Mouse (Mus musculus) CH12.LX (cell line): ENCODE data around the gene Aff3. TPM values are rescaled to one million over a fixed set of nuclear protein-coding genes. Genes with fewer than 3 reads are reported as not detected.

Experiments used
- DNase-seq: peaks from one replicate; pipeline ENCODE4 v3.0.0-alpha.2; 2013; ENCODE audit errors: extremely low read depth
- H3K27ac ChIP-seq: 2 replicates; pipeline ENCODE4 v1.5.1; 2012; ENCODE audit warnings: low read depth, mild to moderate bottlenecking, control low read depth, moderate library complexity; ENCODE audit not compliant: insufficient read depth
- H3K27me3 ChIP-seq: replicated peaks from 2 replicates; pipeline ENCODE3; 2012; ENCODE audit warnings: inconsistent platforms
- H3K36me3 ChIP-seq, 2 experiments: replicated peaks in 1 of 2; 2 replicates each; pipeline versions ENCODE3 to v1.6.1; 2012; ENCODE audit warnings: inconsistent platforms in 1 of 2, low read length in 1 of 2, mild to moderate bottlenecking in 1 of 2, mixed read lengths in 1 of 2, moderate library complexity in 1 of 2; ENCODE audit not compliant: control insufficient read depth in 1 of 2, insufficient read depth in 1 of 2
- H3K4me1 ChIP-seq, 2 experiments: 2 replicates each; pipeline ENCODE4 v1.6.1; 2012; ENCODE audit warnings: inconsistent platforms in 1 of 2, moderate library complexity in 1 of 2; ENCODE audit not compliant: insufficient read depth in 2 of 2, control insufficient read depth in 1 of 2
- H3K4me2 ChIP-seq: 2 replicates; pipeline ENCODE4 v1.6.1; 2012; ENCODE audit warnings: low read depth, mild to moderate bottlenecking, control low read depth; ENCODE audit not compliant: poor library complexity, insufficient read depth, severe bottlenecking
- H3K4me3 ChIP-seq, 3 experiments: fragments of 150-350 bp in 1 of 3; sonication (generic) in 1 of 3; replicated peaks in 1 of 3; 2 replicates each; pipeline versions ENCODE3 to v1.5.1; 2011 to 2012; ENCODE audit warnings: low read depth in 2 of 3, low read length in 2 of 3, mild to moderate bottlenecking in 2 of 3, moderate library complexity in 2 of 3, control low read depth in 1 of 3, improper control_type of control experiment in 1 of 3, inconsistent platforms in 1 of 3, mixed read lengths in 1 of 3; ENCODE audit not compliant: poor library complexity in 1 of 3
- H3K79me2 ChIP-seq: replicated peaks from 2 replicates; pipeline ENCODE4 v1.6.1; 2012; ENCODE audit warnings: mild to moderate bottlenecking, moderate library complexity; ENCODE audit not compliant: control insufficient read depth, poor library complexity, insufficient read depth, severe bottlenecking; ENCODE audit errors: extremely low read depth
- H3K9ac ChIP-seq: 2 replicates; pipeline ENCODE4 v1.6.1; 2012; ENCODE audit warnings: low read depth, mild to moderate bottlenecking, control low read depth, moderate library complexity; ENCODE audit not compliant: insufficient read depth
- H3K9me3 ChIP-seq: replicated peaks from 2 replicates; pipeline ENCODE3; 2012; ENCODE audit warnings: low read length, inconsistent platforms, mixed read lengths
- CHD2 ChIP-seq: IDR thresholded peaks from 2 replicates; pipeline ENCODE4 v1.6.1; 2011; ENCODE audit warnings: low read length, improper control_type of control experiment
- E2F4 ChIP-seq: IDR thresholded peaks from 2 replicates; pipeline ENCODE4 v1.6.1; 2011; ENCODE audit warnings: low read depth, low read length, improper control_type of control experiment; ENCODE audit not compliant: insufficient replicate concordance
- ETS1 ChIP-seq: conservative IDR thresholded peaks from 2 replicates; pipeline ENCODE4 v1.6.1; 2012; ENCODE audit warnings: low read depth, mild to moderate bottlenecking, inconsistent platforms, low read length, improper control_type of control experiment, moderate library complexity
- GABPA ChIP-seq: IDR thresholded peaks from 2 replicates; pipeline ENCODE4 v1.6.1; 2012; ENCODE audit warnings: low read depth, low read length, improper control_type of control experiment, inconsistent platforms; ENCODE audit not compliant: insufficient replicate concordance
- IRF4 ChIP-seq: IDR thresholded peaks from 2 replicates; pipeline ENCODE4 v1.6.1; 2014; ENCODE audit warnings: low read depth, mild to moderate bottlenecking, inconsistent platforms, low read length, improper control_type of control experiment
- JUN ChIP-seq: IDR thresholded peaks from 2 replicates; pipeline ENCODE4 v1.6.1; 2011; ENCODE audit warnings: low read depth, mild to moderate bottlenecking, low read length, improper control_type of control experiment, moderate library complexity; ENCODE audit not compliant: insufficient read depth
- JUND ChIP-seq: conservative IDR thresholded peaks from 2 replicates; pipeline ENCODE4 v1.6.1; 2011; ENCODE audit warnings: low read depth, low read length, improper control_type of control experiment
- KAT2A ChIP-seq: IDR thresholded peaks from 2 replicates; pipeline ENCODE4 v1.6.1; 2012; ENCODE audit warnings: low read length, improper control_type of control experiment, inconsistent platforms; ENCODE audit not compliant: insufficient replicate concordance
- MAZ ChIP-seq: IDR thresholded peaks from 2 replicates; pipeline ENCODE4 v1.6.1; 2012; ENCODE audit warnings: low read depth, mild to moderate bottlenecking, inconsistent platforms, low read length, improper control_type of control experiment, moderate library complexity
- MEF2A ChIP-seq: IDR thresholded peaks from 2 replicates; pipeline ENCODE4 v1.6.1; 2014; ENCODE audit warnings: low read depth, mild to moderate bottlenecking, inconsistent platforms, low read length, improper control_type of control experiment, borderline replicate concordance
- NELFE ChIP-seq: IDR thresholded peaks from 2 replicates; pipeline ENCODE4 v1.6.1; 2011; ENCODE audit warnings: low read depth, low read length, improper control_type of control experiment
- POLR2AphosphoS2 ChIP-seq: IDR thresholded peaks from 2 replicates; pipeline ENCODE4 v1.6.1; 2011; ENCODE audit warnings: low read depth, low read length, improper control_type of control experiment
- RCOR1 ChIP-seq: conservative IDR thresholded peaks from 2 replicates; pipeline ENCODE4 v1.6.1; 2012; ENCODE audit warnings: low read depth, mild to moderate bottlenecking, inconsistent platforms, low read length, improper control_type of control experiment
- UBTF ChIP-seq: IDR thresholded peaks from 2 replicates; pipeline ENCODE4 v1.6.1; 2012; ENCODE audit warnings: low read depth, mild to moderate bottlenecking, inconsistent platforms, low read length, improper control_type of control experiment, moderate library complexity
- ZC3H11A ChIP-seq: IDR thresholded peaks from 2 replicates; pipeline ENCODE4 v1.6.1; 2012; ENCODE audit warnings: low read depth, mild to moderate bottlenecking, inconsistent platforms, low read length, improper control_type of control experiment
- ZMIZ1 ChIP-seq: IDR thresholded peaks from 2 replicates; pipeline ENCODE4 v1.6.1; 2012; ENCODE audit warnings: low read depth, mild to moderate bottlenecking, inconsistent platforms, low read length, improper control_type of control experiment
- dilution Hi-C: fragments of 300-500 bp; cut with MboI; formaldehyde crosslinking; loops from 2 replicates; pipeline ENCODE4 v1.14.3; 2020; ENCODE audit warnings: low sequenced_read_pairs; ENCODE audit not compliant: extremely low pct_unique_long_range_greater_than_20kb, extremely low pct_ligation_motif_present
- in situ Hi-C: fragments of 300-500 bp; cut with MboI; formaldehyde crosslinking; loops from 3 replicates; pipeline ENCODE4 v1.14.3; 2019; ENCODE audit warnings: low sequenced_read_pairs, low pct_ligation_motif_present, low pct_unique_long_range_greater_than_20kb, mixed read lengths
- polyA plus RNA-seq: library from polyadenylated mRNA; unstranded; fragments of >175 nt; gene quantifications from 2 replicates; pipeline ENCODE4 v1.2.1, GENCODE M21; 2012; ENCODE audit warnings: low read depth; ENCODE audit not compliant: insufficient read length
- total RNA-seq, 2 experiments: library from RNA; depleted of rRNA; stranded (reverse); fragments of 300-350 nt in 1 of 2; fragments of >200 nt in 1 of 2; gene quantifications; 2 replicates each; pipeline ENCODE4 v1.2.3; 2012 to 2014

Aff3 gene
- total and polyA plus RNA-seq, 3 experiments: 5.1 to 29.9 (median 7.7) TPM

DNA sequence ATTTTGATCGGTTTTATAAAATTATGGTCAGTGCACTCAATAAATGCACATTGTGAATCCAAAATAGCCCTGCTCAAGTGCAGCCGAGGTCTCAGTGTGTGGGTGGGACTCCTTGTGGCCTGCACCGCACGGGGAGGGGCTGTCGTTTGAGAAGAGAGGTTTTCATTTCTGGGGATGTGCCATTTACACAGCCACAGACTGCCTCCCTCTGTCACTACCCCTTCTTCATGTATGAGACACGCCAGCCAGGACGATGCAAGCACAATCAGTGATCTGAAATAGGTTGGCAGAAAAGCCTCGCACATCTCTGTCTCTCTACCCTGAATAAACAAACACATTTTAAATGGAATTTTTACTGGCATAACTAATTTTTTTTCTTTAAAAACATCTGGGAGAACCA, 443.3 kb downstream of the Aff3 start:
- no peaks in the 10 kb centered on the region for H3K4me1 ChIP-seq
- no peaks in the 10 kb centered on the region for H3K9me3 ChIP-seq
- no peak overlapping the region for H3K9ac ChIP-seq
- no peaks in the 10 kb centered on the region for H3K79me2 ChIP-seq
- H3K27ac ChIP-seq: no peak overlapping the region
- H3K4me3 ChIP-seq: no peak overlapping the region
- no peak for DNase-seq
- in situ Hi-C loops: no loop called here
- no peaks in the 10 kb centered on the region for H3K27me3 ChIP-seq
- no peak overlapping the region for H3K4me2 ChIP-seq
- dilution Hi-C loops: no loop called here
- TF ChIP-seq JUN: no peak
- no peak for TF ChIP-seq JUND
- no peak for TF ChIP-seq UBTF
- no peak for TF ChIP-seq MAZ
- H3K36me3 ChIP-seq: peaks cover 0 to 46% of the 10 kb centered on the region in 2 experiments

DNA sequence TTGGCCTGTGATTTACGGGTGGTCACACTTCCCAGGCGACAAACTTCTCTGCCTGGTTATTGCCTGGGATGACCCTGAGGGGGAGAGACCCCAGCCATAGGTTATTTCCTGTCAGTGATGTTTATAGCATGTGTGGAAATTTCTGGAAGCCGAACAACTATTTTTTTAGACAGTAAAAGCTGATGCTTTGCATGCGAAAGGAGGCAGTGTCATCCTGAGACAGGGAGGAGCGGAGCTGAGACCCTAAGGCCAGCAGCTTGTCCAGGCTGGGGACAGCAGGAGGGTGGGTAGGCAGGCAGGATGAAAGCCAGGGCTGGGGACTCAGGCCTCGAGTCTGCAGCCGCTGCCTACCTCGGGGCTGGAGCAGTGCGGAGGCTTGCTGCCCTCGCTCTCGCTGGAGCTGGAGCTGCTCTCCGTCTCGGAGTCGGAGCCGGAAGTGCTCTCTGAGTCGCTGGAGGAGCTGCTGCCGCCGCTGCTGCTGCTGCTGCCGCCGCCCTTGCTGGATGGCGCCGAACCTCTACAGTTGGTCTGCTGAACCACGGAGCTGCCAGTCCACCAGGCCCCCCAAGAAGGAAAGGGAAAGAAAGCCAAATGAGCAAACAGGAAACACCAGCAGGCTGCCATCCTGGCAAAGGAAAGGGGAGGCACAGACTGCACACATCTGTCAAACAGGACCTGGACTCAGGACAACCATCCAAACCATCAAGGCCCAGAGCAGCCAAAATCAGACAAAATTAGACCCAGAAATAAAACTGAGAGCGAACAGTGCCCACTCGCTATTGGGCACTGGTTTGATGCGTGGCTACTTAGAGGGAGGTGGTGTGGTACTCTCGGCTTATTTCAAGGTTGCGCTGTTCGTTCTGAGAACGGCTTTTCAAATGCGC, 446.6 kb downstream of the Aff3 start:
- no peaks in the 10 kb centered on the region for H3K9me3 ChIP-seq
- no peaks in the 10 kb centered on the region for H3K27me3 ChIP-seq
- H3K27ac ChIP-seq: no peak overlapping the region
- H3K9ac ChIP-seq: no peak overlapping the region
- H3K4me3 ChIP-seq: no peak overlapping the region
- no peak for DNase-seq
- H3K36me3 ChIP-seq: peaks cover 0 to 69% of the 10 kb centered on the region in 2 experiments
- TF ChIP-seq ZMIZ1: no peak
- no peak for TF ChIP-seq MEF2A
- no peak for TF ChIP-seq IRF4
- no peak for TF ChIP-seq GABPA
- no peak for TF ChIP-seq NELFE
- no peak for TF ChIP-seq ZC3H11A
- no peak for TF ChIP-seq ETS1
- no peak for TF ChIP-seq JUND
- no peak for TF ChIP-seq POLR2AphosphoS2
- H3K4me1 ChIP-seq: no peaks in the 10 kb centered on the region
- in situ Hi-C loops (no loop called here), dilution Hi-C loops (no loop called here)
- H3K79me2 ChIP-seq: no peaks in the 10 kb centered on the region
- H3K4me2 ChIP-seq: no peak overlapping the region

DNA sequence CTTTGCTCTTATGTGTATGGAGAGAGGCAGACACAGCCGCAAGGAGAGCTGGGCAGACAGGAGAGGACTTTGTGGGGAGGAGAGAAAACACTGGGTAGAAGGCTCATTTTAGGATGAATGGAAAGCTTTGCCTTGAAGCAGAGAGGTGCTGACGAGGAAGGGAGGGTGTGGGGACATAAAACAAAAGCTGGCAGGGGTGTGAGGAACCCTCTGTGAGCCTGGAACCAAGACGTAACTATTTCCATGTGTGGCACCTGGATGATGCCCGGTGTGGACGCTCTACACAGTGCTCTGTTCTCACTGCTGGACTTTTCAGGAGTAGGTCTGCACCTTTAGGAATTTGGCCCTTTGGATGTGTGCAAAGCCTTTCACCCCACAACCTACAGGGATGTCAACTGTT, 447.7 kb downstream of the Aff3 start:
- H3K79me2 ChIP-seq: no peaks in the 10 kb centered on the region
- H3K9me3 ChIP-seq: no peaks in the 10 kb centered on the region
- no peak overlapping the region for H3K27ac ChIP-seq
- in situ Hi-C loops (no loop called here), dilution Hi-C loops (no loop called here)
- peaks cover 0 to 75% of the 10 kb centered on the region in 2 experiments for H3K36me3 ChIP-seq
- H3K4me3 ChIP-seq: no peak overlapping the region
- H3K4me1 ChIP-seq: no peaks in the 10 kb centered on the region
- DNase-seq: no peak
- TF ChIP-seq CHD2: no peak
- no peak for TF ChIP-seq RCOR1
- no peak for TF ChIP-seq GABPA
- TF ChIP-seq MEF2A: no peak
- no peak for TF ChIP-seq ETS1
- TF ChIP-seq ZC3H11A: no peak
- TF ChIP-seq E2F4: no peak
- no peak for TF ChIP-seq KAT2A
- H3K4me2 ChIP-seq: no peak overlapping the region
- no peak overlapping the region for H3K9ac ChIP-seq
- no peaks in the 10 kb centered on the region for H3K27me3 ChIP-seq
